Mouse (Mus musculus) layer of hippocampus, adult 8-10 months (tissue): ENCODE measurements around the gene Ywhag. TPM values are rescaled to one million over a fixed set of nuclear protein-coding genes. Genes with fewer than 3 reads are reported as not detected.

Source experiments
- DNase-seq, 2 experiments: peaks; one replicate each; pipeline ENCODE4 v3.0.0; 2022; ENCODE audit warnings: low spot score in 2 of 2
- total RNA-seq, 4 experiments: library from RNA; stranded (reverse); gene quantifications; 2 replicates each; pipeline ENCODE4 v1.2.4; 2022

Gene Ywhag
- total RNA-seq, 4 experiments from 2014 or later = 1,040 to 1,170 (median 1,116) TPM

- DNase-seq = no peak
Observed at GRCm38 (mm10) chr5:135888405-135889215, 45.8 kb downstream of the Ywhag start.

- no peak for DNase-seq
Observed at GRCm38 (mm10) chr5:135887675-135888102, 46.7 kb downstream of the Ywhag start, which contains the start of gene Hspb1. Gene Hspb1, plus strand, starts transcription at chr5:135887919.

GRCm38 (mm10) chr5:135884641-135885040, 49.8 kb downstream of the Ywhag start:
- no peak for DNase-seq

GRCm38 (mm10) chr5:135879449-135880158, 54.8 kb downstream of the Ywhag start:
- no peak for DNase-seq

GRCm38 (mm10) chr5:135877831-135878231, 56.6 kb downstream of the Ywhag start:
- DNase-seq = no peak

GRCm38 (mm10) chr5:135877180-135877579, 57.2 kb downstream of the Ywhag start:
- no peak for DNase-seq

- no peak for DNase-seq
Observed at GRCm38 (mm10) chr5:135873753-135874152, 60.7 kb downstream of the Ywhag start.

GRCm38 (mm10) chr5:135872996-135873395, 61.4 kb downstream of the Ywhag start:
- no peak for DNase-seq

- DNase-seq = no peak
Observed at GRCm38 (mm10) chr5:135870505-135870904, 63.9 kb downstream of the Ywhag start.

- no peak for DNase-seq
Observed at GRCm38 (mm10) chr5:135869661-135870423, 64.6 kb downstream of the Ywhag start.

GRCm38 (mm10) chr5:135868653-135869052, 65.8 kb downstream of the Ywhag start:
- no peak for DNase-seq

- DNase-seq = no peak
Observed at GRCm38 (mm10) chr5:135867637-135868593, 66.5 kb downstream of the Ywhag start.

GRCm38 (mm10) chr5:135866662-135867061, 67.8 kb downstream of the Ywhag start:
- DNase-seq = no peak

Other genes starting within 250 kb of the Ywhag start
- gene Tmem120a, start 190.2 kb downstream of the Ywhag start, total RNA-seq = 10 to 100 TPM; 15.7 to 20.4 (median 17.3) TPM
- under 1 TPM in 2 of 4 experiments, not detected in 2; 0.73 to 0.85 TPM for gene Styxl1, start 156.2 kb downstream of the Ywhag start, total RNA-seq
- 100 to 1,000 TPM; 392 to 413 (median 402) TPM for gene Mdh2, start 156.1 kb downstream of the Ywhag start, total RNA-seq
- gene Srrm3, start 127.7 kb downstream of the Ywhag start, total RNA-seq = 10 to 100 TPM; 59.8 to 90.9 (median 72.0) TPM
- gene Hspb1, start 46.7 kb downstream of the Ywhag start, total RNA-seq = 10 to 100 TPM; 17.8 to 30.2 (median 23.0) TPM
- 1 to 10 TPM in 2 of 4 experiments, under 1 TPM in 2; 0.76 to 1.7 (median 0.99) TPM for gene Ssc4d, start 39.9 kb upstream of the Ywhag start, total RNA-seq
- gene Zp3, start 45.5 kb upstream of the Ywhag start, total RNA-seq = not detected
- gene Dtx2, start 60.2 kb upstream of the Ywhag start, total RNA-seq = 10 to 100 TPM in 2 of 4 experiments, 1 to 10 TPM in 2; 8.3 to 11.1 (median 9.8) TPM
- not detected for gene Upk3b, start 103.9 kb upstream of the Ywhag start, total RNA-seq
- gene Upk3bl, start 119.9 kb upstream of the Ywhag start, total RNA-seq = under 1 TPM in 2 of 4 experiments, not detected in 2; 0.43 to 0.63 TPM
- gene Rasa4, start 149.3 kb upstream of the Ywhag start, total RNA-seq = 10 to 100 TPM in 1 of 4 experiments, 1 to 10 TPM in 3; 3.9 to 11.5 (median 7.7) TPM
- gene Polr2j, start 182.0 kb upstream of the Ywhag start, total RNA-seq = 10 to 100 TPM; 63.7 to 80.3 (median 70.5) TPM
- gene Lrwd1, start 201.5 kb upstream of the Ywhag start, total RNA-seq = 10 to 100 TPM; 12.4 to 17.7 (median 16.1) TPM
- 10 to 100 TPM in 1 of 4 experiments, 1 to 10 TPM in 3; 8.7 to 10.8 (median 9.6) TPM for gene Alkbh4, start 201.5 kb upstream of the Ywhag start, total RNA-seq
- gene Orai2, start 236.1 kb upstream of the Ywhag start, total RNA-seq = 100 to 1,000 TPM; 106 to 122 (median 118) TPM